Mouse (Mus musculus): ENCODE measurements around the gene Tspan9. TPM values are rescaled to one million over a fixed set of nuclear protein-coding genes. Genes with fewer than 3 reads are reported as not detected.

Tspan9 gene
- polyA plus RNA-seq, 1 experiment from 2014 or later, result 69.7 TPM

DNA sequence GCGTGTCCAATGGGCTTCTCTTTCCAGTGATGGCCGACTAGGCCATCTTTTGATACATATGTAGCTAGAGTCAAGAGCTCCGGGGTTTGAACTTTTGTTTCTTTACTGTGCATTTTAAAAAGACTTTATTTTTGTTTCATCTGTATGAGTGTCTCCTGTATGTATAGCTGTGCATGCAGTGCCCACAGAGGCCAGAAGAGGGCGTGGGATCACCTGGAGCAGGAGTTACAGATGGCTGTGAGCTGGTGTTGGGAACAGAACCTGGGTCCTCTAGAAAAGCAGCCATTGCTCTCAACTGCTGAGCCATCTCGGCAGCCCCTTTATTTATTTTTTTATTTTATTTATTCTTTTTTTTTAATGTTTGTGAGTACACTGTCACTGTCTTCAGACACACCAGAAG is 146.5 kb downstream of the Tspan9 start:
- H3K9me3 ChIP-seq, result no peaks in the 10 kb centered on the region
- peaks cover 34% of the 10 kb centered on the region for H3K4me1 ChIP-seq
- H3K27ac ChIP-seq (replicated peaks), result no peak overlapping the region
- H3K4me3 ChIP-seq, result no peak overlapping the region
- no peaks in the 10 kb centered on the region for H3K27me3 ChIP-seq (replicated peaks; ENCODE audit: low read depth, poor library complexity, severe bottlenecking)
- WGBS, result 84% methylated on average over 5 of the region's 5 CpGs
- H3K36me3 ChIP-seq (replicated peaks), result peaks cover 25% of the 10 kb centered on the region
- DNase-seq (ENCODE audit: low spot score), result no peak

GRCm38 (mm10) chr6:127992993-127993392 is 150.4 kb downstream of the Tspan9 start:
- peaks cover 51% of the 10 kb centered on the region for H3K4me1 ChIP-seq
- WGBS, result 93% methylated on average over 8 of the region's 8 CpGs
- no peak overlapping the region for H3K4me3 ChIP-seq
- no peaks in the 10 kb centered on the region for H3K9me3 ChIP-seq
- peaks cover 21% of the 10 kb centered on the region for H3K36me3 ChIP-seq (replicated peaks)
- H3K27ac ChIP-seq (replicated peaks), result peak overlapping the region; percentile 54
- no peaks in the 10 kb centered on the region for H3K27me3 ChIP-seq (replicated peaks; ENCODE audit: low read depth, poor library complexity, severe bottlenecking)
- DNase-seq (ENCODE audit: low spot score), result no peak

DNA sequence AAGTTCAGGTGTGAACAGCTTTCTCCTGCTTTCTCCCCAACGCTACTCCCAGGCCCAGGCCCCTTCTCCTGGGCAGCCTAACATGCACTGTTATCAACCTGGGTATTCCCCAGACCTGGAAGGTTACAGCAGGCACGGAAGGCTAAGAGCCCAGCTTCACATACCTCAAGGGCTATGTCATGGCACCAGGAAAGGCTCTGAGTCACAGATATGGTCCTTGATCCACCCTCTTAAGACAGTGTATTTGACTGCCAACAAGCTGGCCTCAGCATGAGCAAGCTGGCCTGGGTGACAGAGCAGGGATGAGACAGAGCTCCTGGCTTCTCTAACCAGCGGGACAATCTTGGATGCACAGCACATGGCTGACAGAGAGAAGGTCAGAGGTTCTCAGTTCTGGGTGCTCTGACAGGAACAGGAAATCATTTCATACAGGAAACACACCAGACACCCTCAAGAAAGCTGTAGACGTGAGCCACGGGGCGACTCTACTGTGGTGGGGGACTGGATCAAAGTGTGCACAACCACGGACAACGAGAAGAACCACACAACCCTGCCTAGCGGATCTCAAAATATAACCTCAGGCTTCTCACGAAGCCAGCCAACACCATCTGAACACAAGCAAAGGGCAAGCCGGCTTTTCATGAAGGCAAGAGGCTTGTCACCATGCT is 151.8 kb downstream of the Tspan9 start:
- H3K4me3 ChIP-seq, result no peak overlapping the region
- H3K4me1 ChIP-seq, result peaks cover 59% of the 10 kb centered on the region
- DNase-seq (ENCODE audit: low spot score), result no peak
- no peaks in the 10 kb centered on the region for H3K27me3 ChIP-seq (replicated peaks; ENCODE audit: low read depth, poor library complexity, severe bottlenecking)
- peaks cover 10% of the 10 kb centered on the region for H3K36me3 ChIP-seq (replicated peaks)
- H3K9me3 ChIP-seq, result no peaks in the 10 kb centered on the region
- H3K27ac ChIP-seq (replicated peaks), result 0 out of 2 replicates have a peak overlapping the region, but pooled peaks have one; percentile 8
- WGBS, result 85% methylated on average over 11 of the region's 11 CpGs

DNA sequence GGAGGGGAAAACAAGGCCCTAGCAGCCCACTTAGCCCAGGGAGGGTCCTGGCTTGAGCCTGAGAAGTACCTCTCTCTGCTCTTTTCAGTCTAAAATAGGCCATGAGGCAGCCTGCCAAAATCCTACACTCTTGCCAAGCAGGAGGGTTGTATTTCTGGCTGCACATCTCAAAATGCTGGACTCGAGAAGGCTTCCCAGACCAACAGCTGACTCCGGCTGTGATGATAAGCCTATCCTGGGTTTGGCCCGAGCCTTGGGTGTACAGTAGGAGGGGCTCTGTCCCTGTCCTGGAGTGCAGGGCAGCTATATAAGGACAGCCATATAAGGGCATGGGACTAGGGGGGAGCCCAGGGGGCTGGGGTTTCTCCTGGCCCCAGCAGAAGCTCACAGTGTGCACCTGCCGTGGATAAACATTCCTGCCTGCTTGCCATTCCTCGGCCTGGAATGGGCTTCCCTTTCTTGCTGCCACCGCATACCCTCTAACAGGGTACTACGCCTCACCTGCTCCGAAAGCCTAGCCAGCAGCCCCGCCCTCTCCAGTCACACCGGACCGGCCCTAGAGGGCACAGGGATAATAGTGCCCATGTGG is 153.7 kb downstream of the Tspan9 start:
- 75% methylated on average over 11 of the region's 11 CpGs for WGBS

GRCm38 (mm10) chr6:127988944-127989494 is 154.4 kb downstream of the Tspan9 start:
- Histone ChIP-seq H3K4me3 (no peak overlapping the region), H3K9me3 (no peaks in the 10 kb centered on the region), H3K27ac (replicated peaks) (no peak overlapping the region), H3K36me3 (replicated peaks) (peaks cover 10% of the 10 kb centered on the region), H3K4me1 (peaks cover 64% of the 10 kb centered on the region), H3K27me3 (replicated peaks; ENCODE audit: low read depth, poor library complexity, severe bottlenecking) (no peaks in the 10 kb centered on the region)
- DNase-seq (ENCODE audit: low spot score), result no peak
- 83% methylated on average over 12 of the region's 12 CpGs for WGBS

More for the DNA sequence above, 153.7 kb downstream of the Tspan9 start:
- Histone ChIP-seq H3K9me3 (no peaks in the 10 kb centered on the region), H3K27me3 (replicated peaks; ENCODE audit: low read depth, poor library complexity, severe bottlenecking) (no peaks in the 10 kb centered on the region), H3K4me1 (peaks cover 69% of the 10 kb centered on the region), H3K36me3 (replicated peaks) (peaks cover 10% of the 10 kb centered on the region), H3K27ac (replicated peaks) (peak overlapping the region; percentile 31; the same call in 1 of the 2 replicates), H3K4me3 (no peak overlapping the region)
- no peak for DNase-seq (ENCODE audit: low spot score)

- Histone ChIP-seq H3K36me3 (replicated peaks) (peaks cover 3% of the 10 kb centered on the region; the same call in 1 of the 2 replicates), H3K4me3 (no peak overlapping the region), H3K27me3 (replicated peaks; ENCODE audit: low read depth, poor library complexity, severe bottlenecking) (no peaks in the 10 kb centered on the region), H3K9me3 (no peaks in the 10 kb centered on the region), H3K27ac (replicated peaks) (no peak overlapping the region; the same call in 1 of the 2 replicates), H3K4me1 (peaks cover 56% of the 10 kb centered on the region)
- 95% methylated on average over 14 of the region's 14 CpGs for WGBS
- DNase-seq (ENCODE audit: low spot score), result no peak
Observed at GRCm38 (mm10) chr6:127987374-127987773, 156.0 kb downstream of the Tspan9 start.

DNA sequence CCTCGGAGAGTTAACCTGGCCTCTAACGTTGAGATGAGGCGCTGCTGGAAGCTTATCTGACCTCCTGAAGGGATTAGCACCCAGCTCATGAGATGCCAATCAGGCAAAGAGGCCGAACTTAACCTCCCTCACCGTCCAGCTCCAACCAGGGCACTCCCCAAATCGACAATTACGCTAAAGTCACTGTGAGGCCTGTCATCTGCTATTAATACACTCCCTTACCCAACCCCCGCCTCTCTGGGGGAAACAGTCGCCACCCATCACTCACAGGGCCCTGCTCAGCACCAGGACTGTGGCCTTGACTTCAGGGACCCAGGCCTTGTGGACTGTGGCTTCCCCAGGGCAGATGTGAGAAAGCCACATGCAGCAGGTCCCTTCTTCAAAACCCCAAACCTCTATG is 157.0 kb downstream of the Tspan9 start:
- no peak for DNase-seq (ENCODE audit: low spot score)
- Histone ChIP-seq H3K27me3 (replicated peaks; ENCODE audit: low read depth, poor library complexity, severe bottlenecking) (no peaks in the 10 kb centered on the region), H3K4me3 (no peak overlapping the region), H3K4me1 (peaks cover 53% of the 10 kb centered on the region), H3K9me3 (no peaks in the 10 kb centered on the region), H3K27ac (replicated peaks) (peak overlapping the region; percentile 58; the same call in 1 of the 2 replicates), H3K36me3 (replicated peaks) (no peaks in the 10 kb centered on the region)
- 41% methylated on average over 9 of the region's 9 CpGs for WGBS

DNA sequence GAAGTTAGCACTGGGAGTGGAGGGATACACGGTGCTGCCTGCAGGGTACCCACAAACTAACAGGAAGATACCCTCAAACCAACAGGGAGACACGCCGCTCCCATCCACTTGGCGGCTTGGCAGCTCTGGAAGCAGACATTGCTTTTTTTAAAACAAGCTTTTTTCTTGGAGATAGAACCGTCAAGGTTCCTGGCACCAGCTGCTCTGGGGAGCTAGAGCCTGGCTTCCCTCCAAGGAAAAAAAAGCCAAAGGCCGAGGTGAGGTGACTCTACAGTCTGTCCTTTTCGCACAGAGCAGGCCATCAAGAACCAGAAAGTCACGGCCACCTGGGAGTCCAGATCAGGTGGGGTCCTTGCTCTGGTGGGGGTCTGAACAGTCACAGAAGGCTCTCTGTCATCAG is 162.2 kb downstream of the Tspan9 start:
- no peak overlapping the region for H3K27ac ChIP-seq (replicated peaks)
- H3K36me3 ChIP-seq (replicated peaks), result no peaks in the 10 kb centered on the region
- no peaks in the 10 kb centered on the region for H3K9me3 ChIP-seq
- H3K27me3 ChIP-seq (replicated peaks; ENCODE audit: low read depth, poor library complexity, severe bottlenecking), result no peaks in the 10 kb centered on the region
- no peak for DNase-seq (ENCODE audit: low spot score)
- 71% methylated on average over 8 of the region's 8 CpGs for WGBS
- H3K4me3 ChIP-seq, result no peak overlapping the region
- peaks cover 39% of the 10 kb centered on the region for H3K4me1 ChIP-seq

- H3K27ac ChIP-seq (replicated peaks), result no peak overlapping the region
- no peaks in the 10 kb centered on the region for H3K27me3 ChIP-seq (replicated peaks; ENCODE audit: low read depth, poor library complexity, severe bottlenecking)
- 67% methylated on average over 11 of the region's 11 CpGs for WGBS
- no peaks in the 10 kb centered on the region for H3K36me3 ChIP-seq (replicated peaks)
- no peak overlapping the region for H3K4me3 ChIP-seq
- DNase-seq (ENCODE audit: low spot score), result no peak
- no peaks in the 10 kb centered on the region for H3K9me3 ChIP-seq
- H3K4me1 ChIP-seq, result peaks cover 33% of the 10 kb centered on the region
Observed at GRCm38 (mm10) chr6:127980381-127981045, 162.9 kb downstream of the Tspan9 start.

GRCm38 (mm10) chr6:127979831-127980230 is 163.6 kb downstream of the Tspan9 start:
- H3K27ac ChIP-seq (replicated peaks), result no peak overlapping the region
- no peaks in the 10 kb centered on the region for H3K27me3 ChIP-seq (replicated peaks; ENCODE audit: low read depth, poor library complexity, severe bottlenecking)
- peaks cover 34% of the 10 kb centered on the region for H3K4me1 ChIP-seq
- DNase-seq (ENCODE audit: low spot score), result no peak
- H3K9me3 ChIP-seq, result no peaks in the 10 kb centered on the region
- WGBS, result 94% methylated on average over 5 of the region's 5 CpGs
- H3K36me3 ChIP-seq (replicated peaks), result peaks cover 1% of the 10 kb centered on the region; the same call in 1 of the 2 replicates
- no peak overlapping the region for H3K4me3 ChIP-seq

DNA sequence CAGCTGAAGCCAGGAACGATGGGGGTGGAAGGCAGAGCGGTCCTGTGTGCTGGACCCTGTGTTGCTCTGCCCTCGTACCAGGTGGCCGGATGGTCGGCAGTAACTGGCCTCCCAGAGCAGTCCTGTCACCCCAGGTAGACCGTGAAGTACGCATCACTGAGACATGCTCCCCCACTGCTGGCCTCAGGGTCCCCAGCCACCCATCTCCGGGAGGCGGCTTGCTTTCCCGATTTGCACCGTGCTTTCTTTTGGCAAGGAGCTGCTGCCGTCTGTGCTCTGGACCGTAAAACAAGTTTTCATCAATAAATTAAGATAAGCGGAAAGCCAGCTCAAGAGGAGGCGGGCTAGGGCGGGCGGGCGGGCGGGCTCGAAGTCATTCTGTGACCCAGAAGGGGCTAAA is 164.5 kb downstream of the Tspan9 start:
- H3K36me3 ChIP-seq (replicated peaks), result peaks cover 5% of the 10 kb centered on the region; the same call in 1 of the 2 replicates
- no peak for DNase-seq (ENCODE audit: low spot score)
- no peak overlapping the region for H3K27ac ChIP-seq (replicated peaks)
- no peak overlapping the region for H3K4me3 ChIP-seq
- H3K27me3 ChIP-seq (replicated peaks; ENCODE audit: low read depth, poor library complexity, severe bottlenecking), result no peaks in the 10 kb centered on the region
- peaks cover 41% of the 10 kb centered on the region for H3K4me1 ChIP-seq
- H3K9me3 ChIP-seq, result no peaks in the 10 kb centered on the region
- 88% methylated on average over 20 of the region's 20 CpGs for WGBS

DNA sequence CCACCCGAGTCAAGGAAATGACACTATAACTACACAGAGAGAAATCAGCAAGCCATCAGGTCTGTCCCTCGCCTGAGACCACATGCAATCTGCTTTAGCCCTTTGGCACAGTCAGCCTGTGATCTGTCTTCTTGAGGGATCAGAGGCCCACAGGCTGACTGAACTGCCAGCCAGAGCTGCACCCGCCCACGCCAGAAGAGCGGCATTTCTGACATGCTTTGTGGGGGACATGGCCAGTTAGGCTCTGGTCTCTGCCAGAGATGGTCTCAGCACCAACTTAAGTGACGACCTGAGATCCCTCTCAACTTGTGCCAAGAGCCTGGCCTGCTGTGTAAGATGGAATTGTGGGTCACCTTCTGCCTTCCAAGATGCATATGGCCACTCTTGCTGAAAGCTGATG is 166.7 kb downstream of the Tspan9 start:
- Histone ChIP-seq H3K4me1 (peaks cover 48% of the 10 kb centered on the region), H3K27ac (replicated peaks) (no peak overlapping the region), H3K36me3 (replicated peaks) (peaks cover 5% of the 10 kb centered on the region; the same call in 1 of the 2 replicates), H3K9me3 (no peaks in the 10 kb centered on the region), H3K4me3 (no peak overlapping the region), H3K27me3 (replicated peaks; ENCODE audit: low read depth, poor library complexity, severe bottlenecking) (no peaks in the 10 kb centered on the region)
- 82% methylated on average over 6 of the region's 6 CpGs for WGBS
- DNase-seq (ENCODE audit: low spot score), result no peak

Data from embryonic facial prominence, embryonic 10.5 days (tissue).